Mouse (Mus musculus) frontal cortex, postnatal 25 days (tissue): Measurements from ENCODE around the gene Wdr93.

Experiments
- DNase-seq, 2 experiments: peaks; one replicate each; pipeline ENCODE4 v3.0.0; 2022; ENCODE audit warnings: low spot score in 2 of 2

Gene Wdr93

DNA sequence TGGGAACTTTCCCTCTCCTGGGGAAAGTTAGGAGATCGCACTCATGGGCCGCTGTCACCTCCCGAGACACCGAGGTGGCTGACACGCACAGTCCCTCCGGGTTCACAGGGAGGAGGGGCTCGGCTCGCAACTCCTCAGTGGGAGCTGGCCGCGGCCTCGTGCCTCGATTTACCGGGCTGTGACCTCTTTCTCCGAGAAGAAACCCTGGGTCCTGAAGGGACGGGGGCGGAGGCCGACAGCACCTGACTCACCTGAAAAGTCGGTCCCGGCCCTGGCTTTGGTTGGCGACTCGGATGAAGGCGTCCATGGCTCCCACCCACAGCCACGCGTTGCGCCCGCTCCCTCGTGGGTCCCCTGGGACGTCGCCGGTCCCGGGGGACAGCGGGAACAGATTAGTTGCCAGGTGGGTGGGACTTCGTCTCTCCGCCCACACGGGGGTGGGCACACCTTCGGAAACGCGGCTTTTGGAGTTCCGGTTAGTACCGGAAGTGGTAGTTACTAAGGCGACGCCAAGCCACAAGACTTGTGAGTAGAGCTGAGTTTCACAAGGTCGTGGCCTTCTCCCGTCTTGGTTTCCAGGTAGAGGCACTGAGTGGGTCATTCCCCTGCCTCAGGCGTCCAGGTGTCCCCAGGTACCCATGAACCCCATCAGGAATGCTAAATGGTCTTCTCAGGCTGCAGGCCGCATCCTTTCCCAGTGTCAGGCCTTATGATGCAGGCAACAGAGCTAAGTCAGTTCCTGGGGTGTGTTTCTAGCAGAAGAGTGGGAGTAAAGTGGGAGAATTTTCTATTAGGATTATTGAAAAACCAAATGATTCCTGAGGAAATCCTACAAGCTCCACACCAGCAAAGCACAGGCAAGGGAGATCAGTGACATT lies at the start of gene Wdr93, which contains the start of gene Pex11a:
Gene Wdr93 (plus strand): TSS at position 505 of the 878 bp plus-strand sequence.
Gene Pex11a (minus strand): TSS at position 473 of the 878 bp plus-strand sequence.
- peak; percentile 48 to 65 for DNase-seq

DNA sequence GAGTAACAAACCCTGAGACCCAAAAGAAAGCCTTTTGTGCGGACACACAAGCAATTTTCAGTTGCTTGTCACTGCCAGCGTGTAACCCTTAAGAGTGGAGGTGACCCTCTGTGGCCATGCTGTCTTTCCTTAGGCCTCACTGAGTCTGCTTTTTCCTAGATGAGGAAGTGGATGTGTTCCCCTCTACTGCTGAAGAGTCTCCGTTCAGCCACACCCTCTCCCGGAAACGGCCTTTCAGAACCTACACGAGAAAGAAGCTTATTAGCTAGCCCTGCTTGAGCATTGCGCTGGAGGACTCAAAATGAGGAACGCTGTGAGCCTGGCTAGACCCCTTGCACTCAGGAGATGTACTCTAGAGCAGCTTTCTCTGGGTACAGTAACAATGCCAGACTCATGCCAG lies 46.5 kb upstream of the Wdr93 start:
- no peak for DNase-seq

DNA sequence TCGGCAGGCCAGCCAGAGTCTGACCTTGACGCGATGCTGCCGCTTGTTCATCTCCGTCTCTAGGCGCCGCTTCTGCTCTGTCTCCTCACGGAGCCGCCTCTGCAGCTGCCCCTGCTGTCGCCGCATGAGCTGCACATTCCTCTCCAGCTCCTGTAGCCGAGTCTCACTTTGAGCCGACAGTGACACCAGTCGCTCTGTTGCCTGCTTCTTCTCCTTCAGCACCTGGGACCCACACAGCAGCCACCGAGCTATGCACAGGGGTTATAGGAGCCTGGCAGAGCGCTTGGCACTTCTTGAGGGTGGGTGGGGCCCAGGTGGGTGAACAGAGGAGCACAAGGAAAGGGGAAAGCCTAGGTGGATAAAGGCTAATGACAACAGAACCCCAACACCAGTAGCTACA lies 40.2 kb upstream of the Wdr93 start:
- DNase-seq, result no peak

DNA sequence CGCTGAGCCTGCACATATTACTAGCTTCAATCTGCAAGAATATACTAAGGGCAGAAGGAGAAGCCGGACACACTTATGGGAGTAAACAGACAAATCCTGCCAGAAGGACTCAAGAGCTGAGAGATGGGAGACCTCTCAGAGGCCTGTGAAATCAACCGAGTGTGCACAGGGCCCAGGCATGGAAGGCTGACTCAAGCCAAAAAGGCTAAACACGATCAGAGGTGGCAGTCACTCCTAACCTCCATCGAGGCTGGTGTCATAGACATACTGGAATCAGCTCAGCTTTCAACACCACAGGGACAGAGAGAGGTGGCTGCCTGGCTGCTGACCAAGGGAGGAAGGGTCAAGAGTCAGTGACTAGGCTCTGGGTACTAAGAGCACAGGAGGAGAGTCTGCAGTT lies 37.8 kb upstream of the Wdr93 start:
- DNase-seq, result no peak

DNA sequence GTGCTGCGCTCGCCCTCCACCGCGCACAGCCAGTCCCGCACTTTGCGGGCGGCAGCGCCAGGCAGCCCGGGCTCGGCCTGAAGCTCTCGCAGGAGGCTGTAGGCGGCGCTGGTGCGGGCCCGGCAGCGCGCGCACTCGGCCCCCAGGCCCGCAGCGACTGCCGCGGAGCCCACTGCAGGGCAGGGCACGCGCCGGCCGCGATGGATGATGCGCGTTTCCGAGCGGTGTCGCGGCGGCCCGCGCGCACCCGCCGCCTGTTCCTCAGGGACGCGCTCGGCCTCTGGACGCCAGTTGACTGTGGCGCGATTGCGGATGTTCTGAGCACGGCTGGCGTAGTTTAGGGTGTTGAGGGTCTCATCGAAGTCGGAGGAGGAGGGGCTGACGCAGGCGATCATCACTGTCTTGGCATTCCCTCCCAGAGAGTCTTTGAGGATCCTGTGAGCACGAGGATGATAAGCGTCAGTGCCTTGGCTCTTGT lies 32.8 kb upstream of the Wdr93 start:
- DNase-seq, result peak in 1 of 2 experiments; percentile 42

DNA sequence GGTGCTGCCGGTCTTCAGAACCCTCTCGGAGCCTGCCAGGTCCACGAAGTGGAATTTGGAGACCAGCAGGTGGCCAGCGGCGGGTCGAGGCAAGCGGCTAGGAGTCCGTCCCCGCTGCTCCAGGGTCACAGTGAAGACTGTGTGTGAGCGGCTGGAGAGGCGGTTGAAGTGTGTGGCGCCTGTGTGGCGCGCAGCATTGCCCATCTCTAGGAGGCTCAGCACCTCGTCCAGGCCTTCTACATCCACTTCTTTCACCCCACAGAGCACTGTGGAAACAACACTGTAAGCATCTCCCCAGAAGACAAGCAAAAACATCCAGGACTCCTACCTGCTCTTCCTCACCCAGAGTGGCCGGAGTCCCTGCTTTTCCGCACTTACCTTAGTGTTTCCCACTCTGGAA lies 32.1 kb upstream of the Wdr93 start:
- no peak for DNase-seq

DNA sequence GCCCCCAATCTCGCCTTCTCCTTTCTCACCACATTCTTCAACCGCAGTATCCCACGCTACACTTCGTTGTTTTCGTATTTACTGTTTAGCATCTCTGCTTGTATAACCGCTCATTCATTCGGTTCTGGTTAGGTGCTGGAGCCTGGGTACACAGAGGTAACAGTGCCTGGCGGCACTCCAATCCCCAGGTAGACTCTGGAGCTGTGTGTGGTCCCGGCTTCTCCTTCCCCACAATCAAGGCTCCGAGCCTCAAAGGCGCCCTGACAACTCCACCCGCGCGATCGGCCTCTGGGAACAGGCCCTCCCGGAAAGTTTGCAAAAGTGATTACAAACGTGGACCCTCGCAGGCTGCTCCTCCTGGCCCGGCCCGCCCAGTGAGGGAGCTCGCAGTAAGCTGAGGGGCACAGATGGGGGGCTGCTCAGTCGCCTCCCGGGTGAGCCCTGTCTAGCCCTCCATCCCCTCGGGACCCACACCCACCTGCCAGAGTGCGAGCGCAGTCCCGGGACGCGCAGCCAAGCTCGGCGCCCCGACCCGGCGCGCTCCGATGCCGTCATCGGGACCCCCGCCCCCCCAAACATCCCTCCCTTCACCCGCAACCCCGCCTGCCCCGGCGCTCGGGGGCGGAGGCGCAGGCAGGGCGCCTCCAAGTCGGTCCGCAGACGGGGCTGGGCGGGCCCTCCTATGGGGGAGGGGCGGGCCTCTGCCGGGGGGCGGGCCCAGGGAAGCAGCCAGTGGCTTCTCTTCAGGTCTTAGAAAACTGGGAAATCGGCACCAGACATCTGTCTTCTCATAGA lies 27.6 kb upstream of the Wdr93 start, which contains the start of gene Kif7:
Gene Kif7 (minus strand): TSS at position 534 of the 795 bp plus-strand sequence.
- no peak for DNase-seq

DNA sequence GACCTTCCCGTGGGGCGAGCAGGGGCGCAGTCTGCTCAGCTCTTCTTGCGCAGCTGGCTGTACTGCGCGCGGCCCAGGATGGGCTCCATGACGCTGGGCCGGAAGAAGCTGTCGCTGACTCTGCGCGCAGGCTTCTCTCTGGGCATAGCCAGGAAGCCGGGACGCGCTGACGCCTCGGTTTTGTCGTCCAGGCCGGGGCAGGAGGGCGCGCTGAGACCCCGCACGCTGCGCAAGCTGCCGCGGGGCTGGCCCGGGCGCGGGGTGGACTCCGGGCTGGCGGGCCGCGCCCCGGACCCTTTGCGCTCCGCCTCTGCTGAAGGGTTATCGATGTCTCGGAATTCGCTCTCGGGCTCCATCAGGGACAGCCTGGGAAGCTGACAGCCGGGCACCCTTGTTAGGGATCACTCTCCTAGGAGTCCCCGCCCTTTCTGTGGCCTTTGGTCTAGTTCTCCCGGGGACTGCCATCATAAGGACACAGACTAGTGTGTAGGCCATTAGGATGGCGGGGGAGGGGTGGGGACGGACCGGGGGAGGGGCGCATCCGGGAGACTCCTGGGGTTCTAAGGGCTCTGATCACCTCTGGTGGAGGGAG lies 21.5 kb upstream of the Wdr93 start:
- peak; percentile 26 to 28 for DNase-seq

DNA sequence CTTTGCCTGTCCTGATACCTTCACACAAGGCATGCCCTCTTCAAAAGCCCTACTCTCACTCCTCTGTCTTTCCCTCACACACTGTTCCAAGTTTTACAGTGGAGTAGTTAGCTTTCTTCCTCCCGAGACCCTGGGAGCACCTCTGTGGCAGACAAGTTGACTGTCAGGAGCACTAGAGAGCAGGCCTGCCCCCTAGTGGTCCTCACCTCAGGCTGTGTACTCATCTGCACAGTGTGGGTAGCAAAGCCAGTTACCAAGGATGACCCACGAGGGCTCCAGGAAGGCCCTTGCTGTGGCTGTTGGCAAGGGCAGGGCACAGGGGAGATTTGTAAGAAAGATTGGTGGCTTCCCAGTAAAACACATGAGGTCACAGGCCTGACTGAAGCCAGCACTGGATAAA lies 15.9 kb upstream of the Wdr93 start:
- DNase-seq, result peak; percentile 34 to 53

DNA sequence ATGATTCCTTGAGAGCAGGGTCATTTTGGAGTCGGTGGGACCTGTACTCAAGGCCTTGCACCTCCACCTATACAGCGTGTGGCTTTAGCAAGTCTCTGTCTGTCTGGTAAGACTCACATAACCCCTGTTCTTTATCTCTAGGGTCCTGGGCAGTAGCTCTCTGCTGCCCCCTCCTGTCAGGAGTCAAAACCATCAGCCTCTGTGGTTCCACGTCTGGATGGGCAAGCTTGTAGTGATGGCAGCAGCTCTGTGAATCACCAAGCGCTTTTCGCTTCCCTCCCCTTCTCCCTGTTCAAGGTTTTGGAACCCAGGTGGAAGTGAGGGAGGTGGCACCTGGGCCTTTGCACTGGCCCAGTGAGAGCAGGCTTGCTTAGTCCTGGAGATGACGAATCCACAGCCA lies 14.7 kb upstream of the Wdr93 start:
- DNase-seq, result peak; percentile 29 to 32

DNA sequence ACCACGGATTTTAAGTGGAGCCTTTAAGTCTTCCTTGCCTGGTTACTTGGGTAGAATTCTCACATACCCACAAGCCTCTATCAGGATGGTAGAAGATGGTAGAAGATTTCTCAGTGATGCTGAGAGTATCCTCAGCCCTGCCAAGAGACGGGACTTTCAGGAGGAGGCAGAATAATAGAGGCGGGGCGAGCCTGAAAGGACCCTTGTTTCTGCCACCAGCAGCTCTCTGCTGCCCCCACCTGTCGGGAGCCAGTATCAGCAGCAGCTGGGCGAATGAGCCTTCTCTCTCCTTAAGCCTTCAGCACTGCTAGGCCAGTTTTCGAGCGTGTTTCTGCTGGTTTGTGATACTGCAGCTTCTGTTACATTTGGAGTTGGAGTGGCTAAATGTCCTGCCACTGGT lies 13.8 kb upstream of the Wdr93 start:
- DNase-seq, result peak; percentile 58 to 59

DNA sequence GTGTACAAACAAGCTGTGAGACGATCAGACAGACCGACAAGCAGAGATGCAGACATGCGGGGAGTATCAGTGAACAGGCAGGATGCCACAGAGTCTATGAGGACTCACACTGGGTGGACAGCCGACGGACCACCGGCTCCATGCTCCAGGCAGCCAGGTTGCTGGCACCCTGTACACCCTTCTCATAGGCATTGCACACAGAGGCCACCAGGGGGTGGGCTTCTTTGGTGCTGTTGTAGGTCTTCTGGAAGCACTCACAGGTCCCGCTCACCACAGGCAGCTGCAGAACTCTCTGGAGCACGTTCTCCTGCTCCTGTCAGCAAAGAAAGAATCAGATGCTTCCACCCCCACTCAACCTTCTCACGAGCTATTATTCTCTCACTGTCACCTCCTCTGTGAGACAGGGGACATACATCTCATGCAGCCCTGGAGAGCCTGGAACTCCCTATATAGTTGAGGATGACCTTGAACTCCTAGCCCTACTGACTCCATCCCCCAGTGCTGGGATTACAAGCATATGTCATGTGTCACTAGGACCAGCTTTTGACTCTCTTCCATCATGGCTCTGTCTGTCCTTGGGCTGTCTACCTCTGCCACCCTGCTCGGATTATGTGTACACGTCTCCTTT lies 13.1 kb upstream of the Wdr93 start:
- no peak for DNase-seq

DNA sequence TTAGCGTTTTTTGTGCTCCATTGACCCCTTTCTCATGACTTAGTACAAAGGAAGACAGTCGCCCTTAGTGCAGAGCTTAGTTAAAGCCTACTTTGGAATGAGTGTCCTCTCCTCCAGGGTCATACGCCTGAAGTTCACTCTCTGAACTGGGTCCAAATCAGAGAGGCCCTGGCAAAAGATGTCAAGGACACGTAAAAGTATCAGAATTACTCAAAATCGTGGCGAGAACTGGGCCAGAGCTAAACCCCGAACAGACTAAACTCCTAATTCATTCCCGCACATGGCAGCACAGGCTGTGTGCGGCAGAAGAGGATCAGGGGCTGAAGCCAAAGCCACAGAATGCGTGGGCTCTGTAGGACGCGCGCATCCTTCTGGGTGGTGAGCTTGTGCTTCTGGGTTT lies 11.5 kb upstream of the Wdr93 start:
- no peak for DNase-seq

DNA sequence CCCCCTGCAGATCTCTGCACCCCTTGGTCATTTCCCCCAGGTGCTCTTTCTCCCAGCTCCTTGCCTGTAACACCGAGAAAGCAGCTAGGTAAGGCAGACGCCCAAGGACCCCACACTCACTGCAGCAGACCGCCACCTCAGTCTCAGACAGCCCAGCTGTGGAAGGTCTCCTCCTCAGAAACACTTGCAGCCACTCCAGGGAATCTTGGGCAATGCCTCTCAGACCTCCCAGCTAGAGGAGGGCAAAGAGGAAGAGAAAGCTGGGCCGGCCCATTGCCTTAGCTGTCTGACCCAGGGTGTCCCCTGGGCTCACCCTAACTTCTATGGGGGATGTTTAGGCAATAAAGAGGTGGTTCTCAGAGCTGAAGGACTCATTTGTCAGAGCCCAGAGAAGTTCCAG lies 10.3 kb upstream of the Wdr93 start, which contains the start of gene Plin1:
Gene Plin1 (minus strand): TSS at position 282 of the 400 bp plus-strand sequence.
- DNase-seq, result no peak

DNA sequence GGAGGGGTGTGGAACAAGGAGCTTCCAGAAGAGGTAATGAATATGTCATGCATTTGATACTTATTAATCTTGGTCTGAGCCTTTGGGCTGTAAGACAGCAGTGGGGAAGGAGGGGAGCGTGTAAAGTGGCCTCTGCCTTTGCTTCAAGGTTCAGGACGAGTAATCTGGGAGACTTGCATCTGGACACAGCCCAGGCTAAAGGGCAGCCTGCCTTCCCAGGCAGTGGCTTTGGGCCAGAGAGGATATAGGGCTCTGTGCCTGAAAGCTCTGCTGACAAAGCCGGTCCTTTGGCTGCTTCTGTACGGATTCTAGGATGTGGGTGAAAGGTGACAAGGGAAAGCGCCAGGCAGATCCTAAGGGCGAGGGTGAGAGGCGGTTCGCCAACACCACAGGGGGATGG lies 8.4 kb upstream of the Wdr93 start:
- DNase-seq, result no peak

DNA sequence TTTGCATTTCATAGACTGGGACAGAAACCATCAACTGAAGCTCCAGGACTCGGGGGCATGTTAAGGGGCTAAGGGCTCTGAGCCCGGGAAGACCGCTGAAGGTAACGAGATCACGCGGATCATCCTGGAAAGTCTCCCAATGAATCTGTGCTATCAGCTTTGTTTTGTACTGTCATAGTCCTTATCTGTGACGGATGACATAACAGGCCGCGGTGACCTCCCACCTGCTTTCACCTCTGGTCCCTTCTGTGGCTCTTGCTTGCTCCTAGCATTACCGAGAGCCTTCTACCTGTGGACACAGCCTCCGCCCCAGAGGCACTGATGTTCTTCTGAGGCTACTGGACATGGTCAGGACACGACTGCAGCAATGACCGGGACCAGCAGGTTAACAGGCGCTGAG lies 6.5 kb upstream of the Wdr93 start:
- no peak for DNase-seq

DNA sequence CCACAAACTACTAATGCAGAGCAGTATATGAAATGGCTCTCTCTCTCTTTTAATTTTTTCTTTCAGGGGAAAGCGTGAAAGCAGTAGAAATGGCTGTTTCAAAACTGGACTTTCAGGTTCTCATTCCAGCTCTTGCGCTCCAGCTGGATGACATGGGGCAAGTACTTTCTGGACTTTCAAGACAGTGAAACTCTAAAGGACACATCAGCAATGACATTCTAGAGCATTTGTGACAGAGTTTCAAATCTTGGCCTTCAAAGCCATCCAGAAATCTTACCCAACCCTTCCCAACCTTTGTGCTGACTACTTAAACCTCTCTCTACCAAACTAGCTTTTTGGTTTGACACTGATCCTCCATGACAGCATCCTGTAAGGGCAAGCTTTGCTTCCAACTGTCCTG lies 4.0 kb upstream of the Wdr93 start:
- no peak for DNase-seq

DNA sequence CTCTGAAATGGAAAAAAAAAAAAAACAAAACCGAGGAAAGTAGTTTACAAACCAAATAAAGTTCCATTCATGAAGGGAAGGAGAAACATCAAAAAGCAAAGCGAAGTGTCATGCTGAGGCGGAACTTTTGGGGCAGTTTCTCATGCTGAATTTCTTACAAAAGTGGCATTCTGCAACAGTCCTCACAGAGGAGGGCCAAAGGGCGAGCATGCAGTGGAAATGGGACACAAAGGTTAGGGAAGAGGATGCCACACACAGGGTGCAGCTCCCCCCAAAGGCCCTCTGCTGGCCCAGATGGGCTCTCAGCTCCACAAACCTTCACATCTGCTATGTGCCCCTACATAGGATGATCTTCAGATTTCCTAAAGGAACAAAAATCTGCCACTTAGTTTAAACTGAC lies 2.7 kb upstream of the Wdr93 start:
- DNase-seq, result no peak

DNA sequence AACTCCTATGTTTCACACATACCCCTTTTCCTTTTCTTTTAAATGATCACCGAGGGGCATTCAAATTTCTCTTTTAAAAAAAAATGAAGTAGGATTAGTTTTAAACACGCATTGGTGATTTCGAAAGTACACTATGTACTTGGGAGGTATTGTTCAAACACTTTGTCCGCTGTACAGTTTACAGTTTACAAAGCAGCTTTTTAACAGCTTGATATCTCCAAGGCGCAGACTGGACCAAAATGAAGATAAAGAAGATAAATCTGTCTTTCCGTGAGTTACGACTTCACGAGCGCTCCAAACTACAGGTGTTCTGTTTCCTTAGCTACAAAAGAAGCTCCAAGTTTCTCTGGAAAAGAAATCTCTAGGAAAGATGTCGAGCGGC lies 695 bp upstream of the Wdr93 start:
- DNase-seq, result no peak

DNA sequence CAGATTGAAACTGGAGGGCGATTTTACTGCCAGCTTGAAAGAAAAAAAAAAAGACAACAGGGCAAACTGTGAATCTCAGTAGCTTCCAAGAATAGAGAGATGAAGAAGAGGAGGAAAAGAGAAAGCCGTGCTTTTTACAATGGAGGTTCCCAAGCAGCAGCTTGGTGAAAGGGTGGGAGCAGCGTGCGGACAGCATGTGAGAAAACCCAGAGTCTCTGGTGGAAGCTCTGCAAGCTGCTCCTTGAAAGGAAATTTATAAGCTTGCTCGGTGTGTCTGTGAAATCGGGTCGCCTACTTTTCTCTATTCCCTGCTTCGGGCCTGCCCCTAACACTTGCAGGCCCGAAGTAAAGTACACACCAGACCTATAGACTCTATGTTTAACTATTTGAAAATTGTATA lies 1.1 kb downstream of the Wdr93 start:
- DNase-seq, result no peak

DNA sequence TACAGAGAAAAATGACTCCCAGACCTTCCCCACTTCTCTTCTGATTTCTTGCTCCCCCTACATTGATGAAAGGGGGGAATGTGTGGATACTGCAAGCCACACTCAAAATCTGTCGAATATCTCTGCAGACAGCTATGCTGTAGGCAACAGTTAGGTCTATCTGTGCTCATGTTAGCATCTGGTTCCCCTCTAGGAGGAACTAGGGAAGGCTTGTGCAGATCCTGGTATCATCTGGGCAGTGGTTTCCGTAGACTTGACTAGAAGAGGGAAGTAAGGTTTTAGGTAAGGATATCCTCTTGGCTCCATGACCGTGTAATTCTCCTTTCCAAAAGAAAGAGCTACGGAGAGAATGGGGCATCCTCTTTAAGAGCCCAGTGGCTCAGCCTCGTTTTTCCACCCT lies 1.6 kb downstream of the Wdr93 start:
- DNase-seq, result no peak

DNA sequence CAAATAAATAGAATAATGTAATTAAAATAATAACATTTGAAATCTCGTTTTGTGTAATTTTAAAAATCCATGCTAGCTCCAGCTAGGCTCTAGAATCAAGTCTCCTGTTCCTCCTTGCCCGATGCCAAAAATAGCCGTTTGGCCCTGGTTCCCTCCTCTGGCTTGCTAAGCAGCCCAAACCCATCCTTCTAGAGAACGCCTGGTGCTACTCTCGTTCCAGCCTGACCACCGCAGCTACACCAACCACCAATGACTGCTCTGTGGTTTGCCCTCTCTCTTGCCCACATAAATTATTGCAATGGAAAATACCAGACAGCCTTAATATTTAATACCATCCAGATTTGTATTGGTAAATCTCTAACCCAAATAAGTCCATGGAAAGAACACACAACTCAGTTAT lies 4.7 kb downstream of the Wdr93 start:
- no peak for DNase-seq
